Mouse (Mus musculus) cerebellum, adult 2 months (tissue): ENCODE data around the gene Dpp4.

ENCODE experiments used
- CTCF ChIP-seq: fragments of 200-500 bp; IDR thresholded peaks from 2 replicates; pipeline ENCODE4 v1.5.1; 2011; ENCODE audit warnings: low read depth, mild to moderate bottlenecking, control low read depth, low read length, moderate library complexity, borderline replicate concordance; ENCODE audit not compliant: insufficient read depth
- POLR2A ChIP-seq: fragments of 200-500 bp; IDR thresholded peaks from 2 replicates; pipeline ENCODE4 v1.6.1; 2011; ENCODE audit warnings: low read length, control low read depth, borderline replicate concordance; ENCODE audit not compliant: insufficient read depth

GRCm38 (mm10) chr2:62403556-62404135 lies 8.4 kb downstream of the Dpp4 start:
- no peak for TF ChIP-seq POLR2A
- TF ChIP-seq CTCF, result no peak
